Mouse (Mus musculus) adrenal gland, postnatal 4 days (tissue): ENCODE data around the gene Fahd2a. TPM values are rescaled to one million over a fixed set of nuclear protein-coding genes. Genes with fewer than 3 reads are reported as not detected.
A peak's percentile ranks its signal among the peaks of the same experiment; 100 is the strongest.

ENCODE experiments used
- DNase-seq, 2 experiments: peaks; one replicate each; pipeline ENCODE4 v3.0.0; 2021 to 2022; ENCODE audit warnings: low spot score in 2 of 2, mixed read lengths in 2 of 2
- long read RNA-seq, 2 experiments: library from polyadenylated mRNA; stranded (forward); transcript quantifications; one replicate each; pipeline ENCODE4 v2.0.0; 2021
- total RNA-seq, 2 experiments: library from RNA; stranded (reverse); gene quantifications; 2 replicates each; pipeline ENCODE4 v1.2.3; 2021

The Fahd2a gene
- total RNA-seq = 10 to 100 TPM; 42.8 to 47.2 TPM
- long read RNA-seq, experiment 1, transcript Fahd2a-201 (8 exons, 1,211 nt) = major isoform, 42 of 58 reads
- long read RNA-seq, experiment 1, partial matches to known transcripts = 3 of 58 reads
- long read RNA-seq, experiment 1, other reads (novel, unspliced or antisense) = 12 of 58 reads
- long read RNA-seq, experiment 2, transcript Fahd2a-201 (8 exons, 1,211 nt) = major isoform, 39 of 58 reads
- long read RNA-seq, experiment 2, partial matches to known transcripts = 7 of 58 reads
- long read RNA-seq, experiment 2, other reads (novel, unspliced or antisense) = 12 of 58 reads

DNA sequence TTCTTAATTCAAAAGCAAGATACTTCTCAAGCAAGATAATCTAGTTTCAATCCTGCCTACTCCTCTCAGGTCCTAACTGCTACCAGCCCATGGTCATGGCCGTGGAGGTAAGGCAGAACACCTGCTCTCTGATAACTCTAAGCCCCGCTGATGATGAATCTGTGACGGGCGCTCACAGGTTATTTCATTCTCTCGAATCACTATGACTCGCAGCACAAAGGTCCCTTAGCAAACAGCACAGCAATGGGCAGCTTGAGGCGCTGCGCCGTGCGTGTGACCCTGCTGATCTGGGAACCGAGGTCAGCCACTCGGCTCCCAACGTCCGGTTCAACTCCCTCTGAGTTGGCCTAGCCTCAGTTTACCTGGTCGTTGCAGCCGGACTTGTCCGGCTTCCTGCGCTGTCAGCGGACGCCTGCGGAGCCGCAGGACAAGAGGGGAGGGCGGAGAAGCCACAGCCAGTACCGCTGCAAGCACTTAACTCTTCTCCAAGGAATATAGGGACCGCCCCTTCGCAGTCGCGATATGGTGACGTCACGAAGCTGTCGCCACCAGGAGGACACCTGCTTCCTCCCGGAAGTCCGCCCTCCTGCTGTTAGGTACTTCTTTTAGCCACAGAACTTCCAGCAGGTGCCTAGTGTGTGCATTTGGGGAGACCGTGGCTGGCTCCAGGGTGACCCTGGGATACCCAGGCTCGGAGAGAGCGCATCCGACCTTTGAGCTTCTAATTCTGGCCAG is at the start of gene Fahd2a:
Fahd2a (minus strand) TSS at position 511 of the 735 bp plus-strand sequence.
- DNase-seq = peak; percentile 67 to 76

DNA sequence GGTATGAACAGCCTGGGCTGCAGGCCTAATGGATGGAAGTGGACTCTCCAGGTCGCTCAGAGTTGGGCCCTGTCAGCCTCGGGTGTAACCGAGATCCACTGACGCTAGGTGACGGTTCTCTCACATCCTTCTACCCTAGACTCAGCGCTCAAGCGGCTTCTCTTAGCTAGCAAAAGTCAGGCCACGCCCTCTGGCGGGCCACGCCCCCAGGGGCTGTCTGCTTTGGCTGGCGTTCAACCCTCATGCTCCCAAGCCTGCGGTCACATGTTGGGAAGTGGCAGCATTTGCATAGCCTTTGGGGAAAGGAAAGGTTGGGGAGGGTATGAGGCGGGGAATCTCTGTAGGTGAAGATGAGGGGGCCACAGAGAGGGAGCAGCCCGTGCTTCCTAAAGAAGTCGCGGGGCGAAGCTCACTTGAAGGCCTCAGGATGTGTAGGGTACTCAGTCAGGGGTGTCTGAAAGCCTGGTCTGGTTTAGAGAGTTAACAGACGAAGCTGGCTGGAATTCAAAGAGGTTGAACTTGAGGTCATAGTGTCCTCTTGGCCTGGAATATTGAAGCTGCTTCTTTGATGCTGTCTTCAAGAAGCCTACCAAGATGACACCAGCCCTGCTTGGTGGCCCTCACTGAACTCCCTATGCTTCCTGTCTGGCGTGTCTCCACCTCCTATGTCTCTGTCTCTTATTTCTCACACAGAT is 40.3 kb upstream of the Fahd2a start:
- DNase-seq = peak in 1 of 2 experiments; percentile 37

GRCm38 (mm10) chr2:127483001-127483400 is 38.6 kb upstream of the Fahd2a start:
- DNase-seq = no peak

- no peak for DNase-seq
Observed at GRCm38 (mm10) chr2:127482533-127482911, 38.2 kb upstream of the Fahd2a start.

GRCm38 (mm10) chr2:127481841-127482532 is 37.6 kb upstream of the Fahd2a start:
- DNase-seq = no peak

- DNase-seq = no peak
Observed at GRCm38 (mm10) chr2:127479763-127480162, 35.4 kb upstream of the Fahd2a start.

- no peak for DNase-seq
Observed at GRCm38 (mm10) chr2:127479210-127479609, 34.8 kb upstream of the Fahd2a start.

DNA sequence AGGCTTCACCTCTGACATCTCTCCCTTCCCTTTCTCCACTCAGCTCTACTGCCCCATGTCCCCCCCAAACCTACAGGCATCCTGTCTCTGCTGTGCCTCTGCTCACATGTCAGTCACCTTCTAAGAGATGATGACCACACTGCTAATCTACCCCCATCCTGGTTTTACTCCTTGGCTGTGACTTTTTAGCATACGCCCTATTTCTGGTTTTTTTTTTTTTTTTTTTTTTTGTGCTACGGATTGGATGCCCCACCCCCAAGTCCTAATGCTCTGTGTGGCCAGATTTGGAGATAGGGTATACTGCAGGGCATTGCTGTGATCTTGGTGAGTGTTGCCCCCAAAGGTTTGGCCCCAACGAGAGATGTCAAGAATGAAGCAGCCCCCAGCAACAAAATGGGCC is 27.9 kb upstream of the Fahd2a start:
- DNase-seq = no peak

DNA sequence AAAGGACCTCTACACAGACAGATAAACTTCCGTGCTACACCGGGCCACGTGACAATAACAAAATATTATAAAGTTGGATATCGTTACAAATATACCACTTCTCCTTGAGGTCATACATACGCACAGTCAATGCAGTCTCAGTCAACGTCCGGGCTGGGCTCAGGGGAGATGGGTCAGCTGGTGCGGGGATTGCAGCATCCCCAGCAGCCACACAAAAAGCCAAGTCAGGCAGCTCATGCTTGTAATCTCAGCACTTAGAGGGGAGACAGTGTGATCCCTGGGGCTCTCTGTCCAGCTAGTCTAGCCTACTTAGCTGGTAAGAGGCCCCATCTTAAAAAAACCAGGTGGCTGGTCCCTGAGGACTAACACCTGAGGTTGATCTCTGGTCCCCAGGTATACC is 26.9 kb upstream of the Fahd2a start:
- DNase-seq = no peak

DNA sequence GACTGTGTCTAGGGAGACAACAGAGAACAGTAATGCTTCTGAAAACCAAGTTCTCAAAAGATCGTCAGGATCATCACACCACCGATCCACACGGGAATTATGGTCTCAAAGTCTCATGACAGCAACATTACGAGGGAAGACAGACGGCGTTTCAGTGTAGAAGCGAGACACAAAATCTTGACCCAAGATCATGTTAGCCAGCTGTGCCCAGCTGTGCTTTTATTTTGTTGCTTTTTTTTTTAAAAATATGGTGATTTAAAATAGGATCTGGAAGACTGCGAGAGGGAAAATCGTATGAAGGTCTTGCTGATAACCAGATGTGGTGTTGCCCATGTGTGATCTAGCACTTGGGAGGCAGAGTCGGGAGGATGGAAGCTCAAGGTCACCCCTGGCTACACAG is 26.3 kb upstream of the Fahd2a start:
- DNase-seq = no peak

- DNase-seq = no peak
Observed at GRCm38 (mm10) chr2:127470183-127470582, 25.8 kb upstream of the Fahd2a start.

GRCm38 (mm10) chr2:127462314-127462713 is 17.9 kb upstream of the Fahd2a start:
- peak in 1 of 2 experiments; percentile 45 for DNase-seq

DNA sequence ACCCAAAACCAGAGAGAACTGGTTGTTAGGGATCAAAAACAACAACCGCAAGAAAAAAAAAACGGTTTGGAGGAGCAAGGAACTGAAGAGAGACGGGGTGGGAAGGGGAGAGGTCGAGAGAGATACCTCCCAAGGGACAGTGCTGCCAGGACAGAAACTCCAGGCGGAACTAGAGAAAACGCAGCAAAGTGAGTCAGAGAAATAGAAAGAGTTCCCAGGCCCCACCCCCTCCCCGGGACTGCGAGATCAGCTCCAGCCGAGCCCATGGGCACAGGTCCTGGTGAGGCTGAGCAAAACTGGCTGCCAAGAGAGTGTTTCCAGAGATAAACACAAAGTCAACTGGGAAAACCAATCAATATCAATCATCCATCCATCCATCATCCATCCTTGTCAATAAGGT is 17.0 kb upstream of the Fahd2a start:
- DNase-seq = no peak

- no peak for DNase-seq
Observed at GRCm38 (mm10) chr2:127459341-127459740, 15.0 kb upstream of the Fahd2a start.

DNA sequence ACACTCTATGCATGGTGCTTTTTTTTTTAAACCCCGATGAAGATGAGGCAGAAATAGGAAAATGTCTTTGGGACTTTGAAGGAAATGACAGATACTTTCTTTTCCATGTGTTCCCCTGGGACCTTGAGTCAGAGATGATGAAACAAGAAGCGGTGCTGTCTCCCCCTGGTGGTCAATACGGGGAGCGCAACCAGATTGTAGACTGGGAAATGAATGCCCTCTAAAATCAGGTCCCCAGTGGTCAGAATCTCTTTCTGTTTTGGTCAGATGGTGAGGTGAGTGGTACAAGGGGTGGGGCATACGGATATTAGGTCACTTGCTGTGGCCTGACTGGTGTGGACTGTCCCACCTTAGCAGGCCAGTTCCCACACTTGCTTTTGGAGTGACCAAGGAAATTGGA is 9.4 kb upstream of the Fahd2a start:
- peak; percentile 47 to 68 for DNase-seq

DNA sequence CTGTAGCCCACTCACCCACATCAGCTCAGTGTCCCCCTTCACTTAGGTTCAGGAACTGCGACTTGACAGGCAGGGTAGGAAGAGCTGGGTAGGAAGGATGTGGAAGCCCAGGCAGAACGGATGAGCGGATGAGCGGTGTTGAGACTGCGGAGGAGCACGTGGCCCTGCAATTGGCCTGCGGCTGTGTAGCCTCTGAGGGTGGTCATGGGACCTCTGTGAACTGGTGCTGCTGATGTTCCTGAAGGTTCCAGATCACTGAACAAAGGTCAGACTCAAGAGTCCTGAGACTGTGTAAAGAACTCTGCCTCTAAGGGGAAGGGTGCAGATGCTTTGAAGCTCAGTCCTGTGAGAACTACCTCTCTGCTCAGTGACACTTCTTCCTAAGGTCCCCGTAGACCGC is 8.8 kb upstream of the Fahd2a start:
- no peak for DNase-seq

DNA sequence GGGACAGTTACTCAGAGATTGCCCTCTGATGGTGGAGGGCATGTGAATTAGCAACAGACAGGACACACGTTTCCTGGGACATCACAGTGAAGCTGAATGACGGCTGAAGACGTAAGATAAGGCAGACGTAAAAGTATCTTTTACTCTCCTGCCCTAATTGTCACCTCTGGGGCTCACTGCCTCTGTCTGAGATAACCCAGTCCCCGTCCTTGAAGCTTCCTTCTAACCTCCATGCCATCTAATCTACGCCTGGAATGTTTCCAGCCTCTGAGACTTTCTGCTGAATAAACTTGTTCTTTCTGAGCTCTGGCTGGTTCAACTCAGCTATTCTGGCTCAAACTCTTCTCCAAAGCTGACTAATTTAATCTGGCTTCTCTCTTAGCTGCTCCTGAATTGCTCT is 7.4 kb upstream of the Fahd2a start:
- no peak for DNase-seq

DNA sequence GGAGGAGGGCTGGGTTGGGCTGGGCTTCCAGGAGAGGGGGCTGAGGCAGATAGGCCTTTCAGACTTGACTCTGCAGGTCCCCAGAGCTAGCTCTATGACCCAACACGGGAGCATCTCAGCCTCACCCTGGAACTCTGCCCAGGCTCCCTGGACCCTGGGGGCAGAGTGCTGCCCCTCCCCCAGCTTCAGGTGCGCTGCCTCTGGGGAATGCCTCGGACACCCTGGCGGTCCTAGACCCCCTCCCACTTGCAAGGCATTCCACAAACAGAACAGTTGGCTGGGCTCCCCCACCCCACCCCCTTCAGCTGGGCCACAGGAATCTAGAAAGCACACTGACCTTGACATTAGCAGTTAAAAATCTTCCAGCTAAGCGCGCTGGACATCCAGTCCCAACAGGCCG is 5.3 kb upstream of the Fahd2a start:
- DNase-seq = no peak

DNA sequence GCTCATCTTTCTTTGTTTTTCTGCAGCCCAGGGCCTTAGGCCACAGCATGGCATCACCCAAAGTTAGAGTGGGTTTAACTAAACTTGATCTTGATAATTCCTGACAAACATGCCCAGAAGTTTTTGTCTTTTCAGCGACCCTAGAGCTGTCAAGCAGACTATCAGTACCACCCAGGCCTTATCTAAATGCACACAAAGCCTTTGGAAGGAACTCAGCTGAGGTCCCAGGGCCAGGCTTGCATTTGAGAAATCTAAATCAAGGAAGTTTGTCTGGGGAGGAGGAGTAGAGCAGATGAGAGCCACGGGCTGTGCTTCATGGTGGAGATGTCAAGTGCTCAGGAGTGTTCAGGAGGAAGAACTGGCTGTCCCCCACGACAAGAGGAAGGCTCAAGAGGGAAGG is 2.5 kb upstream of the Fahd2a start:
- DNase-seq = no peak

DNA sequence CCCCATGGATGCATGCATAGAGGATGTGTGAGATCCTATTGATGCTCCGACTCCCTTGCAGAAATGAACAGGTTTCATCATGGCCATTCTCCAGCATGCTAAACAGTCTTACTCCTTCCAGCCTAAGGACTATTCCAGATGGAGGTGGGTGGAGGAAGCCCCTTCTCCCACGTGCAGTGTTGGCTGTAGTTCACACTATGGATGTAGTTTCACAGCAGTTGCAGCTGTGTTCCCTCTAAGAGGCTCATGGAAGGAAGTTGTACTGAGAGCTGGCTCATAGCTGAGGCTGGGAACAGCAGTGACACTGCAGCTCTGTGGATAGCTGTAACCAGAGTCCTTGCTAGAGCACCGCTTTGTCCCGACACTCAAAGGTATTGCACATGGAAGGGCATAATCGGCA is 6.7 kb downstream of the Fahd2a start:
- no peak for DNase-seq

GRCm38 (mm10) chr2:127435554-127435953 is 8.8 kb downstream of the Fahd2a start:
- no peak for DNase-seq

GRCm38 (mm10) chr2:127435135-127435534 is 9.2 kb downstream of the Fahd2a start:
- DNase-seq = no peak
